Mouse (Mus musculus) layer of hippocampus, adult 2 months (tissue): ENCODE measurements around the gene Skiv2l. TPM values are rescaled to one million over a fixed set of nuclear protein-coding genes. Genes with fewer than 3 reads are reported as not detected.
"Not testable (repeated sequence)": the region's sequence is repeated elsewhere in the genome, so short reads cannot be mapped to it uniquely, and the experiment has no call there.

Experiments
- DNase-seq, 2 experiments: peaks; one replicate each; pipeline ENCODE4 v3.0.0; 2022; ENCODE audit warnings: low spot score in 2 of 2
- H3K27ac ChIP-seq: fragments of 200-600 bp; 2 replicates; pipeline ENCODE4 v1.8.1; 2022
- H3K4me3 ChIP-seq: fragments of 200-600 bp; 2 replicates; pipeline ENCODE4 v1.8.1; 2022; ENCODE audit warnings: mild to moderate bottlenecking
- CTCF ChIP-seq: fragments of 200-600 bp; conservative IDR thresholded peaks from 2 replicates; pipeline ENCODE4 v1.8.1; 2022; ENCODE audit warnings: antibody characterized with exemption, mild to moderate bottlenecking, moderate library complexity
- microRNA-seq, 2 experiments: library from miRNA; unstranded; fragments of <30 nt; microRNA quantifications; one replicate each; pipeline ENCODE4 v1.2.0; 2021
- total RNA-seq, 2 experiments: library from RNA; stranded (reverse); gene quantifications; 2 replicates each; pipeline ENCODE4 v1.2.3; 2021

The Skiv2l gene
- total RNA-seq, 2 experiments from 2014 or later: 75.1 to 78.3 TPM

DNA sequence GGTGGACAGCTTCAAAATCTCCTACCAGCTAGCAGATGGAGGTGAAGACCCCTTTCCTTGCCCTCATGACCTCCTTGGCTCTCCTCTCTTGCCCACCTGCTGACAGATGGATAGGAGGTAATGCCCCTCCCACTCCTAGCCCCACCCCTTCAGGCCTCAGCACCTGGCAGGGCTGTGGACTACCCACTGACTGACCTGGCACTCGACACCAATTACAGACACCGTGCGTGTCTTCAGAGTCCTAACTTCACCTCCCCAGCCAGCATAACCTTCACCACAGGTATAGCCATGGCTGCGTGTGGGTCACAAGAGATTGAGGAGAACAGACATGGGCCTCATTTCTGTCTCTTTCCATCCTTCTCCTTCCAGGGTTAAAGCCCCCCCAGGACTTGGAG lies 50.5 kb downstream of the Skiv2l start:
- Histone ChIP-seq H3K27ac (no peak overlapping the region), H3K4me3 (no peak overlapping the region)
- no peak for TF ChIP-seq CTCF
- DNase-seq: no peak

DNA sequence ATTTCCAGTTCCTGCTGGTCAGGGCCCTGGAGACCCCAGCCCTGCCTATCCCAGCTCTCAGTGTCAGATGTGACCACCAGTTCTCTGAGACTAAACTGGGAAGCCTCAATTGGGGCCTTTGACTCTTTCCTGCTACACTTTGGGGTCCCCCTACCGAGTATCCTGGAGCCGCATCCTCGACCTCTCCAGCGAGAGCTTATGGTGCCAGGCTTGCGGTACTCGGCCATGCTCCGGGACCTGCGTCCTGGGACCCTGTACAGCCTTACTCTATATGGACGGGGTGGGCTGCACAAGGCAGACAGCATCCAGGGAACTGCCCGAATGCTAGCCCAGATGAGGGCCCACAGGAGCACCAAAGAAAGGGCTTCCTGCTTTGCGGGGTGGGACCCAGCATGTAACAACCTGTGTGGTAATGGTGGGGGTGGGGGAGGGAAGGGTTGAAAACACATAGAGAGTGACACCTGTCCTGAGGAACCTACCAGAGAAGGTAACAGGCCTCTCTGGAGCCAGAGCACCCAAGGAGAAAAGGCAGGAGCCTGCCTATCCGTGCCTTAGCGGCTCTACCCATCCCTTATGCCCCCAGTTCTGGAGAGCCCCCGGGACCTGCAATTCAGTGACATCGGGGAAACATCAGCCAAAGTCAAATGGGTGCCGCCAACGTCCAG lies 51.0 kb downstream of the Skiv2l start:
- no peak overlapping the region for H3K27ac ChIP-seq
- no peak for DNase-seq

DNA sequence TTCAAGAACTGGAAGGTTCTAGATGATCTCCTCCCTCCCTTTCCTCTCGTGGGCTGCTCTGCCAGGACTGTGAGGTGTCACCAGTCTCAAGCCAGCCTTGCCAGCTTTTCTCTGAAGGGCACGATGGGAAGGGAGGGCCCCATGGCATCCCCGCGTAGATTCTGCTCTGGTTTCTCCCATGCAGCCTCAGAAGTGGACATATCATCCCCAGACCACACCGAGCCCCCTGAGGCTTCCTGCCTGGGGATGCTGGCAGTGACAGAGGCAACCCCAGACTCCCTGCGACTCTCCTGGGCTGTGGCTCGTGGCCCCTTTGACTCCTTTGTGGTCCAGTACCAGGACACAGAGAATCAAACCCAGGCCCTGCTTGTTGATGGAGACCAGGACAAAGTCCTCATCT lies 51.9 kb downstream of the Skiv2l start:
- DNase-seq, H3K27ac ChIP-seq, H3K4me3 ChIP-seq: not testable (repeated sequence)

More for the DNA sequence above, 51.0 kb downstream of the Skiv2l start:
- TF ChIP-seq CTCF: no peak
- no peak overlapping the region for H3K4me3 ChIP-seq

DNA sequence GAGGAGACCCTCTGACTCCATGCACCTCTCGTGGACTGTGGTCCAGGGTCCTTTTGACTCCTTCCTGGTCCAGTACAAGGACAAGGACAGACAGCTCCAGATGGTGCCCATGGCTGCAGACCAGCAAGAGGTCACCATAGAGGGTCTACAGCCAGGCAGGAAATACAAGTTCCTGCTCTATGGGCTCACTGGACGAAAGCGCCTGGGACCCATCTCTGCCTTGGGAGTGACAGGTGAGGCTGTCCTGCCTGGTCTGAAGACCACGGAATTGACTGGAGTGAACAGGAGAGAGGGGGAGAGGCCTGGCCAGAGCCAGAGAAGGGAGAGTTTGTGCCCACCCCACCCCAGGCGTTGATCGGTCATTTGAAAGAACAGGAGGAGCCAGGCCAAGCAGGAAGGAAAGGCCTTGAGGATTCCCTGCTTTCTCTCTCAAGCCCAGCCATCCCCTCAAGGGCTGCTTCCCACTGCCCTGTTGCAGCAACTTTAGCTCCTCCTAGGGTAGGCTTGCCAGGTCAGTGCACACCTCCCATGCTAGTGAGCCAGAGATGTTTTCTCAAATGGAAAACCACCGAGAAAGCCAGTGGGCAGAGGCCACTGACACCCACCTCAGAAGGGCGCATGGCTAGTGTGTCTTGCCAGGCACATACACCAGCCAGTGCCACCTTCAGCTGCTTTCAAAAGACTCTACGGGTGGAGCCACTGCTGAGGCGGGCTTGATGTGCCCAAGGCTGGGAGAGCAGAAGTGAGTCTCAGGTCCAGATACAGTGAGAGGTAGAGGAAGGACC lies 52.6 kb downstream of the Skiv2l start:
- H3K27ac ChIP-seq, H3K4me3 ChIP-seq, DNase-seq: not testable (repeated sequence)

DNA sequence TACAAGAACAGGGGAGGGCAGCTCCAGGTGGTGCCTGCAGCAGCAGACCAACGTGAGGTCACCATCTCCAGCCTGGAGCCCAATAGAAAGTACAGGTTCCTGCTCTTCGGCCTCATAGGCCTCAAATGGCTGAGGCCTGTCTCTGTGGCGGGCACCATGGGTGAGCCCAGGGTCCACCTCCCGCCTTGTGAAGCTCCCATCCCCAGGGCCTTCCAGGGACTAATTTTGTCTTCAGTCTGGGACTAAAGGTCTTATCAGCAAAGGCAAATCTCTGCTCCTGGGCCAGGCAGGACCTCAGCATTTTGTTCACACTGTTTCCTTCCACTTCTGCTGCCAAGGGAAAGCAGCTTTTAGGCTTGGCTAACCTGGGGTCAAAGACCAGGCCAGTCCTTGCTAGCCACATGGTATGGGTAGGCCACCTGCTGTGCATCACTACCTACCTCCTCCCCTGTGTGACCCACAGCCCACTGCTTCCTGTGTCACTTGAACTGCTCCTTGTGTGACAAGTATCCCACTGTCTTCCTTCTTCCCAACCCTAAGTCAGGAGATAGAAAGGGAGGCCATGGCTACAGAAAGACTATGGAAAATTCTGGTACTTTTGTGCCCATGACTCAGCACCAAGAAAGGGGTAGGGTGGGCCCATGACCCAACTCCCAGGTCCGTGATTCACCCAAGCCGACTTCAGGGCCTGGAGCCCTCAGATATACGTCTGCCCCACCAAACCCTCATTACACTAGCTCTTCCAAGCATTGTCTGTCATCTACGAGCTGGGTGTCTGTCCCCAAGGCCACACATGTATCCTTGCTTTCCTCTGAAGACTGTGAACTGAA lies 53.5 kb downstream of the Skiv2l start:
- Histone ChIP-seq H3K27ac (no peak overlapping the region), H3K4me3 (no peak overlapping the region)
- DNase-seq: no peak
- TF ChIP-seq CTCF: no peak

DNA sequence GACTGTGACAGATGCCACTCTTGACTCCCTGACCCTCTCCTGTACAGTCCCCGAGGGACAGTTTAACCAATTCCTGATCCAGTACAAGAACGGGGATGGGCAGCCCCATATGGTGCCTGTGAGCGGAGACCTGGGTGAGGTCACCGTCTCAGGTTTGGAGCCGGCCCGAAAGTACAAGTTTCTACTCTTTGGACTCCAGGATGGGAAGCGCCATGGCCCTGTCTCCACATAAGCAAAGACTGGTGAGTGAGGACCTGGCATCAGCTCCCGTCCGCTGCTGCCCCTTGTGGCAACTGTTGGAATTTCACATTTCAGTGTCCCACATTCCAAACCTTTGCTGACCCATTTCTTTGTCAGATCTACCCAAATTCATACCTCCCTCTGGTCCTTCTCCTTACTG lies 54.4 kb downstream of the Skiv2l start:
- DNase-seq: peak in 1 of 2 experiments; percentile 49
- no peak overlapping the region for H3K4me3 ChIP-seq
- peak; percentile 77 for TF ChIP-seq CTCF
- H3K27ac ChIP-seq: no peak overlapping the region

DNA sequence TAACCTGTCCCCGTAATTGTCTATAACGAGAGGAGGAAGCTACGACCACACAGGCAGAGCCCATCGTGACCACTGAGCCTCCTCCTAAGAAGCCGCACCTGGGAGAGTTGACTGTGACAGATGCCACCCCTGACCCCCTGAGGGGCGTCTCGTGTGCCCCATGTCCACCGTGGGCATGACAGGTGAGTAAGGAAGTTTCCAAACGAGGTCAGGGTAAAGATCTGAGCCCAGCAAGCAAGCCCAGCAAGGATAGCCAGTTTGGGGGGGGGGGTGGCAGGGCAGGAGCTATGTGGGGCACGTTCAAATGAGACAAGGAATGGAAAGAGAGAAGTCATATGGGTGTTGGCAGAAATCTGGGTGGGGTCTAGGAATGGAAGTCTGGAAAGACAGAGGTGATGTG lies 55.0 kb downstream of the Skiv2l start:
- TF ChIP-seq CTCF: no peak
- Histone ChIP-seq H3K4me3 (no peak overlapping the region), H3K27ac (no peak overlapping the region)
- DNase-seq: no peak

Small RNAs within 50 kb of the gene (microRNA-seq; reads per million reads assigned to microRNA genes)
- gene Mir6970: 0.64 to 1.5 reads per million in 2 experiments
- gene Mir6971: 5.9 to 7.0 reads per million in 2 experiments
- 0 reads per million in 2 experiments for gene Mir6972

Other genes with a start within 250 kb of the Skiv2l start
- gene Rnf5, start 246.5 kb downstream of the Skiv2l start, total RNA-seq: 10 to 100 TPM; 72.1 to 80.3 TPM
- 100 to 1,000 TPM; 153 to 160 TPM for gene Agpat1, start 245.9 kb downstream of the Skiv2l start, total RNA-seq
- 1 to 10 TPM; 1.7 to 2.4 TPM for gene Egfl8, start 234.2 kb downstream of the Skiv2l start, total RNA-seq
- gene Ppt2, start 221.7 kb downstream of the Skiv2l start, total RNA-seq: 10 to 100 TPM; 46.8 to 55.8 TPM
- 100 to 1,000 TPM; 276 to 305 TPM for gene Prrt1, start 220.7 kb downstream of the Skiv2l start, total RNA-seq
- 10 to 100 TPM; 16.2 to 18.8 TPM for gene Fkbpl, start 205.4 kb downstream of the Skiv2l start, total RNA-seq
- 10 to 100 TPM; 92.0 to 93.2 TPM for gene Atf6b, start 203.1 kb downstream of the Skiv2l start, total RNA-seq
- gene Tnxb, start 179.7 kb downstream of the Skiv2l start, total RNA-seq: 10 to 100 TPM; 10.9 to 11.0 TPM
- gene C4b, start 106.3 kb downstream of the Skiv2l start, total RNA-seq: 10 to 100 TPM; 27.2 to 28.7 TPM
- gene Cyp21a1, start 45.6 kb downstream of the Skiv2l start, total RNA-seq: under 1 TPM in 1 of 2 experiments, not detected in 1; 0.42 TPM
- gene Stk19, start 13.3 kb downstream of the Skiv2l start, total RNA-seq: 10 to 100 TPM; 55.5 to 61.3 TPM
- 10 to 100 TPM; 39.7 to 42.3 TPM for gene Dxo, start 13.2 kb downstream of the Skiv2l start, total RNA-seq
- 10 to 100 TPM; 34.9 to 38.1 TPM for gene Nelfe, start 181 bp upstream of the Skiv2l start, total RNA-seq
- gene Cfb, start 12.3 kb upstream of the Skiv2l start, total RNA-seq: not detected
- 1 to 10 TPM; 7.5 to 9.0 TPM for gene Zbtb12, start 29.3 kb upstream of the Skiv2l start, total RNA-seq
- gene Gm20547, start 31.8 kb upstream of the Skiv2l start, total RNA-seq: not detected
- gene C2, start 48.1 kb upstream of the Skiv2l start, total RNA-seq: 1 to 10 TPM; 1.1 to 1.8 TPM
- 100 to 1,000 TPM; 181 to 190 TPM for gene Ehmt2, start 48.3 kb upstream of the Skiv2l start, total RNA-seq
- under 1 TPM in 1 of 2 experiments, not detected in 1; 0.29 TPM for gene Slc44a4, start 64.3 kb upstream of the Skiv2l start, total RNA-seq
- gene Neu1, start 81.0 kb upstream of the Skiv2l start, total RNA-seq: 10 to 100 TPM; 39.4 to 43.1 TPM
- 10 to 100 TPM; 21.4 to 24.7 TPM for gene Hspa1b, start 109.0 kb upstream of the Skiv2l start, total RNA-seq
- gene Gm20481, start 119.7 kb upstream of the Skiv2l start, total RNA-seq: not detected
- 10 to 100 TPM; 16.9 to 18.1 TPM for gene Hspa1a, start 121.9 kb upstream of the Skiv2l start, total RNA-seq
- under 1 TPM; 0.44 to 0.49 TPM for gene Hspa1l, start 122.5 kb upstream of the Skiv2l start, total RNA-seq
- 10 to 100 TPM; 15.9 to 21.8 TPM for gene Lsm2, start 131.7 kb upstream of the Skiv2l start, total RNA-seq
- gene Vars, start 150.8 kb upstream of the Skiv2l start, total RNA-seq: 10 to 100 TPM; 48.2 to 55.1 TPM
- under 1 TPM; 0.20 to 0.26 TPM for gene Vwa7, start 166.4 kb upstream of the Skiv2l start, total RNA-seq
- under 1 TPM in 1 of 2 experiments, not detected in 1; 0.67 TPM for gene Sapcd1, start 177.8 kb upstream of the Skiv2l start, total RNA-seq
- 1 to 10 TPM in 1 of 2 experiments, under 1 TPM in 1; 0.26 to 1.1 TPM for gene Msh5, start 196.5 kb upstream of the Skiv2l start, total RNA-seq
- 1 to 10 TPM; 9.2 to 9.6 TPM for gene Clic1, start 199.8 kb upstream of the Skiv2l start, total RNA-seq
- 10 to 100 TPM; 13.7 to 15.8 TPM for gene Ddah2, start 208.8 kb upstream of the Skiv2l start, total RNA-seq
- gene Ly6g6c, start 215.2 kb upstream of the Skiv2l start, total RNA-seq: not detected
- not detected for gene Mpig6b, start 216.0 kb upstream of the Skiv2l start, total RNA-seq
- 1 to 10 TPM; 2.5 to 3.5 TPM for gene Ly6g6e, start 226.7 kb upstream of the Skiv2l start, total RNA-seq
- 1 to 10 TPM; 1.1 TPM for gene Ly6g6d, start 227.9 kb upstream of the Skiv2l start, total RNA-seq
- gene Ly6g6f, start 235.4 kb upstream of the Skiv2l start, total RNA-seq: under 1 TPM in 1 of 2 experiments, not detected in 1; 0.52 TPM
- 100 to 1,000 TPM; 110 to 113 TPM for gene Abhd16a, start 239.1 kb upstream of the Skiv2l start, total RNA-seq